Mouse (Mus musculus): ENCODE data around the gene Fam151b. TPM values are rescaled to one million over a fixed set of nuclear protein-coding genes. Genes with fewer than 3 reads are reported as not detected.

The Fam151b gene
- polyA plus RNA-seq (2015; fragmentation: Nextera tagmentation; extraction: Ambion mirVana): 0.08 TPM in 1 of 2 replicates, not detected in the other

DNA sequence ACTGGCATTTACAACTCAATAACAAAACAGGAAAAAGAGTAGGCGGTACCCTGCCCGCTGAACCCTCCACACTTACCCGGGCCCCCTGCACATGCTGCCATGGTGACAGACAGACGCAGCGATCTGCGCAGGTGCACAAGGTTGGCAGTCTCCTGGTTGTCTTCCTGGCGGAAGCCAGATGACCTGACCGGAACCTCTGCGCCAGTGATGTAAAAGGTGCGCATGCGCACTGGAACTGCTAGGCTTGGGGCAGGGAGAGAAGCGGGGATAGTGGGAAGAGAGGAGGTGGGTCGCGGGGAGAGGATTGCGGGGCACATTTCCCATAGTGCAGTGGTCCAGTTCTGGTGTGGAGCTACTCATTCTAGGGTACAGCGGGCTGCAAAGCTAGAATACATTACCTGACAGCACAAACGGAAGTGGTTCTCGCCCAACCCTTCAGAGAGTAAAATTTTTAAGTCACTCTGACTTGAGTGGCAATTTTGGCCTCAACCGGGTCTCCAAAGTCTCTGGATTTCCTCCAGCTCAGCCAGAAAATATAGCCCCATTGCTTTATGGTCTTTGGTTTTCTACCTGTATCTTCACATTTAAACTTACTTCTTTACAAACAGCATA lies at the start of gene Fam151b:
Gene Fam151b, minus strand, starts transcription at position 164 of the 612 bp plus-strand sequence.
- Histone ChIP-seq H3K9me3 (replicated peaks) (no peaks in the 10 kb centered on the region), H3K36me3 (no peaks in the 10 kb centered on the region), H3K4me3 (replicated peaks) (peak within 1 kb of the TSS; percentile 61)

DNA sequence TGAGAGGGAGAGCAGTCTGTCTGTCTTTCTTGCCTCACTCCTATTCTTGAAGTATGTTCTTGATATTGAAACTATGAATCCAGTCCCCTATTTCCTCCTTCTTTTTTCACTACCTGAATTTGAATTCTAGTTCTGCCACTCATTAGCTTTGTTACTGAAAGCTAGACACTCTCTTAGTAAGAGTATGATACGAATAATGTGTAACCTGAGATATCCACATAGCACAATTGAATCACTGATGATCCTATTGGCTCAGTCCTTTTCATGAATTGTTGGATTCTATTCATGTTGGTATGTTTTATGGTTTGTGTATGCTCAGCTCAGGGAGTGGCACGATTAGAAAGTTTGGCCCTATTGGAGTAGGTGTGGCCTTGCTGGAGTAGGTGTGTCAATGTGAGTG lies 48.4 kb upstream of the Fam151b start:
- H3K4me1 ChIP-seq (replicated peaks): peaks cover 16% of the 10 kb centered on the region
- no peak overlapping the region for H3K4me3 ChIP-seq (replicated peaks)
- H3K4me2 ChIP-seq: no peak overlapping the region
- no peak overlapping the region for H3K27ac ChIP-seq
- H3K9me3 ChIP-seq (replicated peaks): no peaks in the 10 kb centered on the region
- 0 out of 2 replicates have a peak, but pooled peaks cover 3% of the 10 kb centered on the region for H3K27me3 ChIP-seq
- no peak for ATAC-seq (ENCODE audit: low read depth)
- H3K9ac ChIP-seq: no peak overlapping the region
- H3K36me3 ChIP-seq: no peaks in the 10 kb centered on the region
- WGBS (ENCODE audit: insufficient replicate concordance): 72% methylated on average over 2 of the region's 2 CpGs
- no peak for DNase-seq

More for the DNA sequence above, at the start of gene Fam151b:
- ATAC-seq (ENCODE audit: low read depth) (peak; percentile 100), DNase-seq (peak; percentile 88)
- Histone ChIP-seq H3K27me3 (no peaks in the 10 kb centered on the region), H3K4me1 (replicated peaks) (0 out of 2 replicates have a peak, but pooled peaks cover 3% of the 10 kb centered on the region), H3K4me2 (peak within 1 kb of the TSS; percentile 71), H3K9ac (peak within 1 kb of the TSS; percentile 56), H3K27ac (peak within 1 kb of the TSS; percentile 10; the same call in 1 of the 2 replicates)
- WGBS (ENCODE audit: insufficient replicate concordance): 4% methylated on average over 19 of the region's 19 CpGs

DNA sequence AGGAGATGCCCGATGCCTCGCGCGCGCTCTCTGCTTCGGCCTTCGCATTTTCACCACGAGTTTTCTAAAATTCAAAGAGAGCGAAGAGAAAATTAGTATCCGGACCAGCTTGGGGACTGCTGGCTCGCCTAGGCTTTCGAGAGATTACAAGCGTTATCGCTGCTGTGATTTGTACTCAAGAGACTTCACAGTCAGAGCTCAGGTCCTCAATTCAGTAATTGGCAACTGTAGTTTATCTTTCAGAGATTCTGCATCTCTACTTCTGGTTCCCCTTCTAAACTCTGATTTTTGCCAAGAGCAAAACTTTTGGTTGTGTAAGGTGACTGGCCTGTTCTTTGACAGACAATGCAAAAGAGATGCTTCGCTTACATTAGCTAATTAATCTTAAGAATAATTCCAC lies 47.4 kb upstream of the Fam151b start:
- Histone ChIP-seq H3K36me3 (no peaks in the 10 kb centered on the region), H3K27ac (peak overlapping the region; percentile 89), H3K27me3 (0 out of 2 replicates have a peak, but pooled peaks cover 3% of the 10 kb centered on the region), H3K4me3 (replicated peaks) (peak overlapping the region; percentile 73), H3K4me2 (peak overlapping the region; percentile 94), H3K9me3 (replicated peaks) (no peaks in the 10 kb centered on the region), H3K4me1 (replicated peaks) (peaks cover 16% of the 10 kb centered on the region), H3K9ac (peak overlapping the region; percentile 76)
- WGBS (ENCODE audit: insufficient replicate concordance): 5% methylated on average over 15 of the region's 15 CpGs
- ATAC-seq (ENCODE audit: low read depth): no peak
- no peak for DNase-seq

DNA sequence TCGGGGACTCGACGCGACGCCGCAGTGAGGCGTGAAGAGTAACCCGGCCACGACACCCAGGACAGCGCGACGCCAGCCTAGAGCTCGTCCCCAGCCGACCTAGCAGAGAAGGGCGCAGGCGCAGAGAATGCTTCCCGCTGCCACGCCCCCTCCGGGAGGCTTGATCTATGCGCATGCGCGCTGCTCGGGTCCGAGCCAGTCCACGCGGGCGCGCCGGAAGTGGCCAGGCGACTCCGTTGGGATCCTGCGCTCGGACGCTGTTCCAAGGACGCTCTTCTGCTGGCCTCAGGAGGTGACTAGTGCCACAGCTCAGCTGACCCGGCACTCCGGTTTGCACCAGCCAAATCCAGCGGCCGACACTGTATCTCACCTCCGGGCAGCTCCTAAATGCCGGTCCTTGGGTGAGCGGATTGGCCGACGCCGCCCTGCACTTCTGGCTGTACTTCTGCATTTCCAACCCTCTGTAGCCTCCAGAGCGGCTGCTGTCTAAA lies 47.0 kb upstream of the Fam151b start, which contains the start of gene Zfyve16:
Gene Zfyve16, minus strand, starts transcription at position 148 of the 491 bp plus-strand sequence.
- H3K27me3 ChIP-seq: no peaks in the 10 kb centered on the region
- H3K36me3 ChIP-seq: no peaks in the 10 kb centered on the region
- peak within 1 kb of the TSS; percentile 73 for H3K4me3 ChIP-seq (replicated peaks)
- H3K4me1 ChIP-seq (replicated peaks): peaks cover 16% of the 10 kb centered on the region
- H3K27ac ChIP-seq: peak within 1 kb of the TSS; percentile 89
- peak within 1 kb of the TSS; percentile 94 for H3K4me2 ChIP-seq
- no peaks in the 10 kb centered on the region for H3K9me3 ChIP-seq (replicated peaks)
- WGBS (ENCODE audit: insufficient replicate concordance): under 1% methylated on average over 46 of the region's 46 CpGs
- H3K9ac ChIP-seq: peak within 1 kb of the TSS; percentile 76
- peak; percentile 95 for ATAC-seq (ENCODE audit: low read depth)
- DNase-seq: peak; percentile 93

DNA sequence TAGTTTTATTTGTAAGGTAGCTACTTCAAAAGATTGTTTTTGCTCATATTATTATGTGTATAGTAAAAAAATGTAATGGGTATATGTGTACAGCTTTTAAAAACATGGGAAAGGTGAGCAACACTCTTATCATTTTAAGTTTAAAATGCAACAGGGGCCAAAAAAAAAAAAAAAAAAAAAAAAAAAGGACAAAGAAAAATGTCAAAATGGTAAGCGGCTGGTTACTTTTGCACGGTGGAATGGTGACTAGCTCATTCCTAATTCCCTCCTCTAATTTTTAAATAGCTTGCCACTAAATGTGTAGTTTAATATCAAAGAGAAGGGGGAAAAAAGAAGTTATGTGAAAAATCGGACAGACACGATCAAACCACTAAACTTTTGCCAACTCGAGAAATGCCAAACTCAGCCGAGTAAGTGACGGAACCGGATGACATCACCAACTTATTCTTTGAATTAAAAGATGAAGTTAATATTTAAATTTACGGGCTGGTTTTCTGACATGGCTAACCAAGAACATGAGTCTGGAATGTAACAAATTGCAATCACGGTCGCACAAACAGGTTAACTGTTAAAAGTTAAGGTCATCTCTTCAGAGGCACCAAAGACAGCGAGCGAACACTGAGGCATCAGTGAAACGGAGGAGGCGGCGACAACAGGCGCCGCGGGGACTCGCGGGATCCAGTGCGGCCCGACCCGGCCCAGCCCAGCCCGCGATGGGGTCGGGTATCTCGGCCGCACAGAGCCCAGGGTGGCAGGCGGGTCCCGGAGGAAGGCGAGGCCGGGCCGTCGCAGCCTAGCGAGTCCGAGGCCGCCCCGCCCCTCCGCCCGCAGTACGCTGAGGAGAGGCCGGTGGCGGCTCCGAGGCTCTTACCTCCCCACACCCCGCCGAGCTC lies 46.3 kb upstream of the Fam151b start:
- peaks cover 16% of the 10 kb centered on the region for H3K4me1 ChIP-seq (replicated peaks)
- peak overlapping the region; percentile 76 for H3K9ac ChIP-seq
- H3K36me3 ChIP-seq: no peaks in the 10 kb centered on the region
- peak overlapping the region; percentile 89 for H3K27ac ChIP-seq
- ATAC-seq (ENCODE audit: low read depth) (peak; percentile 94), DNase-seq (no peak)
- H3K4me3 ChIP-seq (replicated peaks): peak overlapping the region; percentile 73
- H3K4me2 ChIP-seq: peak overlapping the region; percentile 94
- WGBS (ENCODE audit: insufficient replicate concordance): 4% methylated on average over 47 of the region's 47 CpGs
- H3K9me3 ChIP-seq (replicated peaks): no peaks in the 10 kb centered on the region
- no peaks in the 10 kb centered on the region for H3K27me3 ChIP-seq

DNA sequence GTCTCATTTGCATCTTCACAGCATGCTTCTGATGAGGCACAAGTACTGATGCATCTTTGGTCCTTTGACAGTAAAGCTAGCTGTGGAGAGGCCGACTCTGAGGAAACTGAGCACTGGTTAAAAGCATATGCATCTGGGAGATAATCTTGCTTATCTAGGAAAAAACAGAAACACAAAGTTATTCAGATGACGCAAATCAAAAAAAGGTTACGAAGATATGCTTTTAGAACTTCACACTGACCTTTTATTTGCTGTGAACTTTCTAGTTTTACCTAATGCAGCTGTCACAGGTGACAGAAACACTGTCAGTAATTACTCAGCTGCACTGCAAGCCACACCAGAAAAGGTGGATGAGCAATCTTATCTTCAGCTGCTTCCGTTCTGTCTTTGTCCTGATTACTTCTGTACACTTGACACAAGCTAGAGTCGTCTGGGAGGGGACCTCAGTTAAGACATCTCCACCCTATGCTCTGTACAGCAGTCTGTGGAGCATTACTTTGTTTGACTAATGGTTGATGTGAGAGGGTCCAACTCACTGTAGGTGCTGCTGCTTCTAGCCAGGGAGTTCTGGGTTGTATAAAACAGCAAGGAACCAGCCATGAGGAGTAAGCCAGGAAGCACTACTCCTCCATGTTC lies 39.5 kb upstream of the Fam151b start:
- no peak for DNase-seq
- peak; percentile 57 for ATAC-seq (ENCODE audit: low read depth)
- H3K4me3 ChIP-seq (replicated peaks): no peak overlapping the region
- H3K27ac ChIP-seq: no peak overlapping the region
- H3K9ac ChIP-seq: no peak overlapping the region
- 0 out of 2 replicates have a peak, but pooled peaks cover 6% of the 10 kb centered on the region for H3K36me3 ChIP-seq
- H3K4me1 ChIP-seq (replicated peaks): peaks cover 8% of the 10 kb centered on the region
- no peaks in the 10 kb centered on the region for H3K9me3 ChIP-seq (replicated peaks)
- WGBS (ENCODE audit: insufficient replicate concordance): 39% methylated on average over 5 of the region's 5 CpGs
- H3K27me3 ChIP-seq: no peaks in the 10 kb centered on the region
- H3K4me2 ChIP-seq: no peak overlapping the region

DNA sequence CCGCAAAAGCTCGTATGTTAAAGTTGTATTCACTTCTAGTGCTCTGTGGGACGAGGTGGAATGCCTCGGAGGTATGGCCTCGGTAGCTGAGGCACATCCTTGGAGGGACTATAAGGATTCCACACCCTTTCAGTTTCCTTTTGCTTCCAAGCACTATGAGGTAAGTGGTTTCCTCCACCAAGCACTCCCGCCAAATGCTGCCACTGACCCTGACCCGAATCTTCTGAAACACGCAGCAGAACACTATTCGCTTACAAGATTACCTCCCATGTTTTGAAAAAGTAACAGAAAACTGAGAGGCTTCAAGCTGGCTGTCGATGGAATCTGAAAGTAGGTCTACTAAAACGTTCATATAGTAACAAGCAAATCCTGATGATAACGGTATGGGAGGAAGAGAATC lies 21.1 kb upstream of the Fam151b start:
- Histone ChIP-seq H3K36me3 (0 out of 2 replicates have a peak, but pooled peaks cover 8% of the 10 kb centered on the region), H3K27ac (no peak overlapping the region), H3K4me2 (no peak overlapping the region), H3K9me3 (replicated peaks) (no peaks in the 10 kb centered on the region), H3K4me3 (replicated peaks) (no peak overlapping the region), H3K9ac (no peak overlapping the region), H3K4me1 (replicated peaks) (no peaks in the 10 kb centered on the region), H3K27me3 (no peaks in the 10 kb centered on the region)
- no peak for DNase-seq
- WGBS (ENCODE audit: insufficient replicate concordance): 78% methylated on average over 12 of the region's 12 CpGs
- no peak for ATAC-seq (ENCODE audit: low read depth)

DNA sequence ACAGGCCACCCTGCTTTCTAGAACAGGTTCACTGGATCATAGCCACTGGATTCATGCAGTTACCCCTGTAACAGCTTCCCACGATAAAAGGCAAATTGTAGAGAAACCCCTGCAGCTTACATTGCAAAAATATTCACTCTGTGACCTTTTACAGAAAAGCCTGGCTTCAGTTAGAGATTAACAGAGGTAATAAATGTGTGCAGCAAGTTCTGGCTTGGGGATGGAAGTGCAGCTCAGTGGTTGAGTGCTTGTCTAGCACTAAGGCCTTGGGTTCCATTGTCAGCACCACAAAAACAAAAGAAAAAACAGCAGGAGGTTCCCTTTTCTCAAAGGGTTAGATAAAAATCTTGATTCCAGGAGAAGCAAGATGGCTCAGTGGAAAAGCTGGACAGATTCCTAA lies 8.1 kb upstream of the Fam151b start:
- DNase-seq (no peak), ATAC-seq (ENCODE audit: low read depth) (no peak)
- no peak overlapping the region for H3K9ac ChIP-seq
- 91% methylated on average over 1 of the region's 1 CpGs for WGBS (ENCODE audit: insufficient replicate concordance)
- H3K4me1 ChIP-seq (replicated peaks): no peaks in the 10 kb centered on the region
- 0 out of 2 replicates have a peak, but pooled peaks cover 6% of the 10 kb centered on the region for H3K36me3 ChIP-seq
- H3K27me3 ChIP-seq: no peaks in the 10 kb centered on the region
- H3K4me3 ChIP-seq (replicated peaks): no peak overlapping the region
- no peak overlapping the region for H3K27ac ChIP-seq
- no peak overlapping the region for H3K4me2 ChIP-seq
- no peaks in the 10 kb centered on the region for H3K9me3 ChIP-seq (replicated peaks)

DNA sequence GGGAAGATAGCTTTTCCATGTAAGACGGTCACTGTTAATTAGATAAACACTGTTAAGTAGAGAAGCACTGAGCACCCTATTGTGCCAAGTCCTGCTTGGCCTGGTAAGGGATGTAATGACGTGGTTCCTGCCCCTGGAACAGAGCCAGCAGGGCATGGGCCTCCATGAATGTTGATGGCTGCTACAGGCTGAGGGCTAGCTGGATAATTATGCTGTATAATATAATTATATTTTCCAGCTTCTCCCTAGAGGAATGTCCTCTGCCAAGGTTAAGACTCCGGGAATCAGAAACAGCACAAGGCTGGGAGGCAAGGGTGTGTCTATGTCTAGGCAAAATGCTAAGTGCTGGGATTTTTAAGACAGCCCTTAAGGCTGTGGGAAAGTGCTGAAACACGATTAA lies 7.0 kb upstream of the Fam151b start:
- no peaks in the 10 kb centered on the region for H3K4me1 ChIP-seq (replicated peaks)
- H3K4me3 ChIP-seq (replicated peaks): no peak overlapping the region
- WGBS (ENCODE audit: insufficient replicate concordance): 71% methylated on average over 4 of the region's 4 CpGs
- H3K27me3 ChIP-seq: no peaks in the 10 kb centered on the region
- no peak overlapping the region for H3K4me2 ChIP-seq
- H3K27ac ChIP-seq: no peak overlapping the region
- no peaks in the 10 kb centered on the region for H3K9me3 ChIP-seq (replicated peaks)
- DNase-seq (no peak), ATAC-seq (ENCODE audit: low read depth) (no peak)
- H3K36me3 ChIP-seq: 0 out of 2 replicates have a peak, but pooled peaks cover 6% of the 10 kb centered on the region
- H3K9ac ChIP-seq: no peak overlapping the region

DNA sequence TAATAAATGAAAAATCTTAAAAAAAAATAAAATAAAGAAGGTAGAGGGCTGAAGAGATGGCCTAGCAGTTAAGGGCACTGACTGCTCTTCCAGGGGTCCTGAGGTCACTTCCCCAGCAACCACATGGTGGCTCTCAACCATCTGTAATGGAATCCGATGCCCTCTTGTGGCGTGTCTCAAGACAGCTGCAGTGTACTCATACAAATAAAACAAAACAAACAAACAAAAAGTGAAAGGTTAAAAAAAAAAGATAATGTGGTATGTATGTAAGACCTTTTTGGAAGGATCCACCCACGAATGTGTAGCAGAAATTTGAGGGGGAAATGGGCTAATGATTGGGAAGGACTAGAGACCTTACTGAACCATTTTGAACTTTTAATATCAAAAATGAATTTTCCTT lies 467 bp downstream of the Fam151b start:
- 1% methylated on average over 3 of the region's 3 CpGs for WGBS (ENCODE audit: insufficient replicate concordance)
- Histone ChIP-seq H3K4me3 (replicated peaks) (peak overlapping the region; percentile 61), H3K9me3 (replicated peaks) (no peaks in the 10 kb centered on the region), H3K4me1 (replicated peaks) (0 out of 2 replicates have a peak, but pooled peaks cover 3% of the 10 kb centered on the region), H3K27ac (no peak overlapping the region), H3K4me2 (peak overlapping the region; percentile 71), H3K36me3 (no peaks in the 10 kb centered on the region), H3K27me3 (no peaks in the 10 kb centered on the region), H3K9ac (peak overlapping the region; percentile 56)
- peak; percentile 43 for DNase-seq
- ATAC-seq (ENCODE audit: low read depth): peak; percentile 49

DNA sequence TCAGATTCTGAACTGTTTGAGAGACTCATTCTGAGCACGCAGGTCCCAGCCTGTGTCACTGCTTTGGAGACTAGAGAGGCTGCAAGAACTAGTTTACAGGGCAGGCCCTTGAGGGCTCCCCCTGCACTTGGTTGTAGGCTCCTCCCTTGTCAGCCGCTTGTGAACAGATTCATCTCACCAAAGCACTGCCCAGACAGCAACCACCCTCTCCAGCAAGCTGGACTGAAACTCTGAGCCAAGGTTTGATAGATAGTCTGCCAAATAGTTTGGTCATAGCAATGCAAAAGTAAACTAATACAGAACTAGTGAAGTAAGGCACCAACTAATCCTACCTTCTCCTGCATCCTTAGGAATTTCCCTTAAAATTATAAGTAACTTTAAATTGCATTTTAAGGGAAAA lies 13.7 kb downstream of the Fam151b start:
- no peak for DNase-seq
- no peak overlapping the region for H3K27ac ChIP-seq
- no peaks in the 10 kb centered on the region for H3K27me3 ChIP-seq
- H3K36me3 ChIP-seq: no peaks in the 10 kb centered on the region
- no peak overlapping the region for H3K4me2 ChIP-seq
- 59% methylated on average over 2 of the region's 2 CpGs for whole genome bisulfite sequencing (ENCODE audit: insufficient replicate concordance)
- H3K9ac ChIP-seq: no peak overlapping the region
- no peak for ATAC-seq (ENCODE audit: low read depth)
- H3K4me1 ChIP-seq (replicated peaks): no peaks in the 10 kb centered on the region
- no peaks in the 10 kb centered on the region for H3K9me3 ChIP-seq (replicated peaks)
- H3K4me3 ChIP-seq (replicated peaks): no peak overlapping the region

Measured in liver, embryonic 13.5 days (tissue).